Mouse (Mus musculus) MEL-GATA-1-ER (cell line): ENCODE data around the gene Fkbp7.
"Not testable (repeated sequence)": the region's sequence is repeated elsewhere in the genome, so short reads cannot be mapped to it uniquely, and the experiment has no call there.

Source experiments
- DNase-seq: peaks from one replicate; pipeline ENCODE4 v3.0.0-alpha.2; 2012; ENCODE audit warnings: low read depth; ENCODE audit errors: extremely low read depth

Fkbp7 gene

DNA sequence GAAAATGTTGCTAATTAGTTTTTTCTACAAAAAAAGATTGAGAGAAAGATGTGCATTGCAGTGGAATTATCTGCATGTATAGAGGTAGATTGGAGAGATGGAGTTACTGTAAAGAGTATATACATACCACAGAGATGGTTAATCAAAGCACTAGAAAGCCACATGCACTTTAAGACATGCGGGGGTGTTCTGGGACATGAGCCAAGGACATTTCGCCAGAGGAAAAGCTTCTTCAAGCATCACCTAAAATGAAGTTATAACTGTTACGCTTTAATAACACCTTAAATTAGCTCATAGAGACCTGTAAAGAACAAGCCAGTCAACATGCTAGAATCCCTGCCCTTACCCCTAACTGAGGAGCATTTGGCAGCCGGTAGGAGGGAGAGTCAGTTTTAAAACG lies 5.7 kb downstream of the Fkbp7 start:
- DNase-seq = no peak

DNA sequence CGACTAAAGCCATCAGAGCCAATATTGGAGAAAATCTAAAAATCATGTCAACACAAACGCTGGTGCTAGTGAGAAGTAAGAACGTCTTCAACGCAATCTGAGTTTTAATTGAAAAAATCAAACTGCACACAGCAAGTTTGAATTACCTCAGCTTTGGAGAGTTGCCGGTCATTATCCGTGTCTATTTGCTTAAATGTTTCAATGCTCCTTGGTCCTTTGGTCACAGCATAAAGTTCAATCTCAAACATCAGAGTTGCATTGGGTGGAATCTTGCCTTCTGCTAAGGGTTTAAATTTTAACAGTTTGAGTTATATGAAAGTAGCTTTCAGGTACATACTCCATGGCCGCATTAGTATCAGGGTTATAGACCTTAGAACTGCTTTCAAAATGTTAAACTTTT lies 7.4 kb downstream of the Fkbp7 start:
- no peak for DNase-seq

DNA sequence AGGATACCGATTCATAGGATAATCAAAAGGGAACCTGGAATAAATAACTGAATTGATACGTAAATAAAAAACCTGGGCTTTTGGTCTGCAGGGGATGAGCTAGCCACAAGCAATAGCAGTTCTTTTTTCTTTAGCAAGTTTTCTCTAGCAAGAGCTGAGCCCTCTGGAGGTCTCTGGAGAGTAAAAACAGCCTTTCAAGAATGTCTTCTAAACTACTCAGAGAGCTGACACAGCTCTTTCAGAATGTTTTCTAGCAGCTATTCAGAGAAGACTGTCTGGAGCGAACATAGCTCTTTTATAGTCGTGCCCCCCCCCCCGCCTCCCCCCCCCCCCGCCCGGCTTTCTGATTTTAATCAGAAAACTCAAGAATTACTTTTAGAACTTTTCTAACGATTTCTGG lies 13.5 kb downstream of the Fkbp7 start:
- DNase-seq = no peak

DNA sequence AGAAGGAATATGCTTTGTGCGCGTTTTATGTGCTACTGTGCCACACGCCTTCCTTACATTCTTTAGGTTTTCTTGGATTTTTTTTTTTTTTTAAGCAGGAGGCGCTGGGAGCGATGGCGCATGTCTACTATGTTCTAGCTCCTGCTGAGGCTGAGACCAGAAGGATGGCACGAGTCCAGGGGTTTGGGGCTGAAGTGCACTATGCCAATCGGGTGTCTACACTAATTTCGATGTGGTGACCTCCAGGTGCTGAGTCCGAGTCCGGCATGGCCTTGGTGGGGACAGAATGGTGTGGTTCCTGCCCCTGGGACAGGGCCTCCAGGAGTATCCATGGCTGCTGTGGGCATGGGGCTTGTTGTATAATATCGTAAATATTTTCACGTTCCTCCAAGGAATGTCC lies 14.4 kb downstream of the Fkbp7 start:
- no peak for DNase-seq

DNA sequence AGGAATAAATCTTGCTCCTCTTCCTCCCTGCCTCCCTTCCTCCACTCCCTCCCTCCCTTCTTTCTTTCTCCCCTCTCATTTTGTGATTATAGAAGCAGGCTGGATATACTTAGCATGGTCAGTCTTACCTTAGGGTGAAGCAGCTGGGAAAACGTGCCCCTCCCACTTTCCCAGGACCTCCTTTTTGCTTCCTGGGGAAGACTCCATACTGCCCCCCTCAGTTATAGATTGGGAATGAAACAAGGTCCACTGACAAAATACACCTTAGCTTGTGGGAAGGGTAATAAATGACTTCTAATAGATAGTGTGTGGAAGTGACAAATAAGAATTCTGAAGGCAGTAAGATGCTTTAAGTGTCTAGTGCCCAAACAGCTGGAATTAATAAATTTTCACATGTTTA lies 16.9 kb downstream of the Fkbp7 start:
- DNase-seq = no peak

DNA sequence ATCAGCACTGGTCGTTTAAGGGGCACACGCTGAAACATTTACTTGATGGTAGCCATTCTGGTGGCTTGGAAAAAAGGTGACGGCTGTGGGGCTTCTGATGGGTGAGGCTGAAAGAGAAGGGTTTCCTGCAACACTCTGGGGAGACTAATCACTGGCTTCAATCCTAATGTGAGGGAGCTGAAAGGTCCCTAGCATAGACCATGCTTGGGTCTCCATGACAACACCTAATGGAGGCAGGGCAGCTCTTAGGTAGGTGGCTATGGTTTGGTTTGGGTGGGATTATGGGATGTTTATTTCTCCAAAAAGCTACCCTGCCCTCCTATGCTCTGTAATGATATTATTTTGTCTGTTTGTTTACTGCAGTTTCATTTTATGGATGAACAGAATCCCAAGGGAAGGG lies 17.5 kb downstream of the Fkbp7 start:
- no peak for DNase-seq

DNA sequence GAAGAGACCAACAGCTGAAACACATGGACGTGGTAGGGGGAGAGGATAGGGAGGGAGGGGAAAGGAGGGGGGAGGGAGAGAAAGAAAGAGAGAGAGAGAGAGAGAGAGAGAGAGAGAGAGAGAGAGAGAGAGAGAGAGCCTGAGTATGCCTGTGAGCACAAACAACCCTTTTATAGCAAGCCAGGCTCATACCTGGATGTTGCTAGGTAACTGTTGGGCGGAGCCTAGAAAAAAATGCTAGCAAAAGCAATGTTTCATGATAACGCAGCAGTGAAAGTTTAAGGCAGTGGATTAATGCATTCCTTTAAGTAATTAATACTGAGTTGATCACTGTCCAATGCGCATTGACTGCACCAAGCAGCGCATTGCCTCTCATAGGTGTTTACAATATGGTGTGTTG lies 18.3 kb downstream of the Fkbp7 start:
- DNase-seq = no peak

DNA sequence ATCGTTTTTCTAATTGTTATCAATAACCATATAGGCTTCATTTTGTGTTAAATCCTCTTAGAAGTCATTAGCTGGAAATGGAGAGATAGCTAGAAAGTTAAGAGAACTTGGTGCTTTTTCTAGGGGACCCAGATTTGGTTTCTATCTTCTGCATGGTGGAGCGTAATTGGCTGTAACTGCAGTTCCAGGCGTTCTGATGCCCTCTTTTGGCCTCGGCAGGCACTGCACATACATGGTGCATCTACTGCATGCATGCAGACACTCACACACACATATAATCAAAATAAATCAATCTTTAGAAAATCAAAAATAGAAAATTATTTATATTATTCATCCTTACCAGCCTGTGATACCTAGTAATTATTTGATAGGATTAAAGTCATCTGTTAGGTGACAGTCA lies 19.8 kb downstream of the Fkbp7 start:
- DNase-seq = no peak

DNA sequence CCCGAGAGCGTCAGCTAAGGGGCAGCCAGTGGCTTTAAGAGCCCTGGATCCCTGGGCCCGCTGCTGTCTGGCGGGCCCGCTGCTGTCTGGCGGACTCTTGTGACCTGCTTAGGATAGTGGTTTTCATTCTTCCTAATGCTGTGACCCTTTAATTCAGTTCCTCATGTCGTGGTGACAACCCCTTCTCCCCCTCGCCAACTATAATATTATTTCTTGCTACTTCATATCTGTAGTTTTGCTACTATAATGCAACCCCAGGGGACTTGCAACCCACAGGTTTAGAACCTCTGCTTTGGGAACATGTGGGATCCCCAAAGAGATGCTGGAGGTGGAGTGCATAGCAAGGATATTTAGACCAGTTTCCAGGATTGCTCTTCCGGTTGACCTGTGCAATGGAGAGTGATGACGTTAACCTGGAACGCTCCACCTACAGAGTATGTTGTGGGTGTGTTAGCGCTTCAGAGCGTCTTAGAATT lies 24.2 kb downstream of the Fkbp7 start:
- no peak for DNase-seq

DNA sequence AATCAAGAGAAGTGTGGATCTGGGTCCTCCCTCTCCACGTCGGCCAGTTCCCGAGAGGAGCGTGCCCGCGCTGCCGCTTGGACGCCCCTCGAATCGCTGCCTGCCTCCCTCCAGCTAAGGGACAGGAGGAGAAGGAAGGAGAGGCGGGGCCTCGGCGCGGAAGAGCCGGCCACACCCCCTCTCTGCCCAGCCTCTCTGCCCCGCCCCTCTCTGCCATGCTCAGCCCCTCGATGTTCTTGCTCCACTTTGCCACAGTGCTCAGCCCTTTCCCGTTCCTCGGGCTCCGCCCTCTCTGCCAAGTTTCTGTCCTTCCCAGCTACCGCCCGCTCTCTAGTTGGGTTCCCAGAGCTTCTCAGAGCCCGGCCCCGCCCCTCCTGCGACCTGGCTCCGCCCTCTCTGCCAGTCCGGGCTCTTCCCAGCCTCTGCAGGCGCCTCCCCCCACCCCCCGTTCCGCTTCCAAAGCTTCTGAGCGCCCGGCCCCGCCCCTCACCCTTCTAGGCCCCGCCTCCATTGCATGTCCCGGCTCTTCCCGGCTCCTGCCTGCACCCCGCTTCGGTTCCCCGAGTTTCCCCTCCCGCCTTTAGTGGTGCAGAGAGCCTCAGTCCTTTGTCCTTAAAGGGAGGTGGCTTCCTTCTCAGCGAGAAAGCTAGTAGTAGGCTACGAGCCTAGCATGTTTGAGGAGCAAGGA lies 24.9 kb downstream of the Fkbp7 start, which contains the start of the genes Prkra and Pjvk:
Prkra (minus strand) TSS at position 133 of the 688 bp plus-strand sequence.
Pjvk (plus strand) TSS at position 594 of the 688 bp plus-strand sequence.
- DNase-seq = peak; percentile 91

DNA sequence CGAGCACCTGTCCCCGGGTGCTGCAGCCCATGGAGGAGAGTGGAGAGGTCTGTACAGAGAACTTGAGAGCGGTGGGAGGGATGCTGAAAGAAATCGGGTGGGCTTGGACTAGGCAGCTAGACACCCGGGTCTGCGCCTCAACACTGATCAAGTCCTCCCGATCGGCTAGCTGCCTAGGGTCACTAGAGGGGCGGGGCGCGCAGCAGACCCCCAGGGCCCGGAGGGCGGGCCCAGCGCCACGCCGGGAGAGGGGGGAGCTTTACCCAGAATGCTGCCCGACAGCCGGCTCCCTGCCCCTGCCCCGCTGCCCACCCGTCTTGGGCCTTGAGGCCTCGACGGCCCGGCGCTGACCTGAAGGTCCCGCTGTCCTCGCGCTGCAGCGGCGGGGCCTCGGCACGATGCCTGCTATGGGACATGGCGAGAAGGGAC lies 25.5 kb downstream of the Fkbp7 start:
- DNase-seq = no peak

DNA sequence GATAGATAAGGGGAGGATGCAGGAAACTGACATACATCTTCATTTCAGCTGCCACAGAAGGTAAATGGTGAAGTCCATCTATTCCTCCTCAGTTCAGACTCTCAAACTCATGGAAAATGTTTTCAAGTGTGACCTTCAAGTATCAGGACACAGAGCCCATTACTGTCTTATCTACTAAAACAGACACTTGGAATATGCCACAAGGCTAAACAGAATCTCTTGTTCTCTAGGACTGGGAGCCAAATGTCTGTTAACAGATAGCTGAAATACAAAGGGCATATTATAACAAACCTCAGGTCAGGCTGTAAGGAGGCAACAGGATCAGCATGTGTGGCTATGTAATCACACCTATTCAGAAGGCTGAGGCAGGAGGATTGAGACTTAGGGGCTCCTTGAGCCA lies 29.1 kb downstream of the Fkbp7 start:
- DNase-seq = peak; percentile 53

DNA sequence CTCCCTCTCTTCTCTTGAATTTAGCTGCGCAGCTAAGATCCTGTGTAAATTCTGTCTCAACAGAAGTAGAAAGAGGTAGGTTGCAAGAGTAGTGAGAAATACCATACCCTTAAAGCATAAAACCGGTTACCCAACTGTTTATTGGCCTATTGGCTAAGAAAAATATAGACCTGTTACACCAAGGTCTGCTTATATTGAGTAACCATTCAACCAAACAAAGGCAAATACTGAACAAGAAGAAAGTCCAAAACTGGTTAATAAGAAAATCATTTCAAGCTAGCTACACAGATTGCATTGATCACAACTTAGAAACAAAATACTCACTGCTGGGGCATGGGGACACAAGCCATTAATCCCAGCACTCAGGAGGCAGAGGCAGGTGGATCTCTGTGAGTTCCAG lies 33.3 kb downstream of the Fkbp7 start:
- DNase-seq = no peak

DNA sequence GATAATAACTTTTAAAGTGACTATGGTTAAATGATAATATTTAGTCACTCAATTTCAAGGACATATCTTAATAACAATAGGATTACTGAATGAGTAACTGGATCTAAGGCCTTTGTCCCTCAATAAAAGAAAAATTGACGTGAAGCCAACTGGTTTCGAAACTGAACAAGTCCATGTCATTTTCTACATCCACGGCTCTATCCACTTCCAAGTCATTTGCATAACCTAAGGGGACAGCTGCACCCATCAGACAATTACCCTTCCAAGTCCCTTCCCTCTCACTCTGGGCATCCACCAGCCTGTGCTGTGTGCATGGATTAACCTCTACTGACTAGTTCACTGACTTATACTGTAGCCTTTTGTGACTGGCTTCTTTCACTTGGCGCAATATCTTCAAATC lies 41.3 kb downstream of the Fkbp7 start:
- no peak for DNase-seq

DNA sequence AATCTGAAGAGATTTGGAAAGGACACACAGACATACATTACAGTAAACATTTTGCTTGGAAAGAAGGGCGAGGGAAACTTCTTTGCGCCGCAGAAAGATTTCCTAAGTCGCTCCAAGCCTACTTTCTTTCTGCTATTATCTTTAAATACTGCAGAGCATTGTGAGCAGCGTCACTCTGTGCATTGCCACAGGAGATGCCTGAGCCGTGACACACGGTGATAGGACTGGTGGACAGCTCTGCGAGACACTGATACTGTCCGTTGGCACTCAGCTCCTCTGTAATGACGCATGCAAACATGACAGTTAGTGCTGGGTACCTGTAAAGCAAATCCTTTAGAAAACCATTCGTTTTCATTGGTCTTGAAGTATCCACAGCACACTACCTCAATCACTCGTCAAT lies 42.6 kb downstream of the Fkbp7 start:
- no peak for DNase-seq

DNA sequence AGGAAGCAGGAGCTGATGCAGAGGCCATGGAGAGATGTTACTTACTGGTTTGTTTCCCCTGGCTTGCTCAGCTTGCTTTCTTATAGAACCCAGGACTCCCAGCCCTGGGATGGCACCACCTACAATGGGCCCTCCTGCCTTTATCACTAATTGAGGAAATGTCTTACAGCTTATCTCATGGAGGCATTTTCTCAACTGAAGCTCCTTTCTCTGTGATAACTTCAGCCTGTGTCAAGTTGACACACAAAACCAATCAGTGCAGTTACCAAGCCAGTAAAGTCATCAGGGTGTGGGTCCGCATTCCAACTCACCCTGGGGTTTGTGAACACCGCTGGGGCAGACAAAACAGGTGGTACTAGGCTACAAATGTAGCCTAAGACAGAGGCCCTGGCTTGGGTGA lies 50.6 kb downstream of the Fkbp7 start:
- not testable (repeated sequence) for DNase-seq

DNA sequence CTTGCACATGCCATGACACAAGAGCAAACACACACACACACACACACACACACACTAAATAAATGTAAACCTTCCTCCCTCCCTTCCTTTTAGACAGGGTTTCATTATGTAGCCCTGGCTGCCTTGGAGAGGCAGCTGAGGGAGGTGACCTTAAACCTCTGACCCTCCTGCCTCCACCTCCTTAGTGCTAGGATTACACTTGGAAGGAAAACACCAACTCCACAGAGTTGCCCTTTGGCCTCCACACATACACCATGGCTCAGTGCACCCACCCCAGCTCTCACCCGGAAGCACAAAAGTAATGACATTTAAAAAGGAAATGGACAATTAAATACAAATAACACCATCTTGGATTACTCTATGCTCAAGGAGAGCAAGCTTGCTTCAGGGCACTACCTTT lies 51.2 kb downstream of the Fkbp7 start:
- no peak for DNase-seq

DNA sequence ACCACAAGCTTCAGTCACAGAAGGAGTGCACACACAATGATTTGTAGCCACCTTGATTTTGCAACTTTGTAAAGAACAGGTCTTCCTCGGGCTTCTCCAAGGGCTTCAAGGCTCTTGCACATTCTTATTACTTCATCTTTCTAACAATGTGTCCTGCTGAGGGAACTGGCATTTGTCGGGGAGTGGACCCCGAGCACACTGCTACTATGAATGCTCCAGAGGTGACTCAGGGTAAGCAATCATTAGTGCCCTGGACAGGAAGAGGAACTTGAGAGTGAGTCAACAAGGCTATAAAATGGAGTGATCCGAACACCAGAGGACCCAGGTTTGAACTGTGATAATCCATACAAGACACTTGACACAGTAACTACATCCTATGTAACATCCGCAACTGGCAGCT lies 52.7 kb downstream of the Fkbp7 start:
- no peak for DNase-seq

DNA sequence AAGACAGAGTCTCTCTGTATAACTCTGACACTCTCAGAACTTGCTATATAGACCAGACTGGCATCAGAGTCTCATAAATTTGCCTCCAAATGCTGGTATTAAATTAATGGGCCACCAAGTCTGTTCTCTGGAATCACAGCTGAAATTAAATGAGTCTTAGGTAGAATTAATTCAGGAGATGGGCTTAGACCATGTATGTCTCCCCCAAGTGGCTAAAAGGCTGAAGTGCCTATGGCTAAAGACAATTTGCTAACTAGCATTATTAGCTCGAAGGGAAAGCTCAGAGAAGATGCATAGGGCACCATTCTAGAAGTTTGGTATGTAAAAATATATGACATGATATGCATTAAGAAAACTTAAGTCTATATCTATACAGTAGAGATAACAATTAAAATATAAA lies 54.8 kb downstream of the Fkbp7 start:
- peak; percentile 19 for DNase-seq
